Mouse (Mus musculus): ENCODE measurements around the gene Gm43638. TPM values are rescaled to one million over a fixed set of nuclear protein-coding genes. Genes with fewer than 3 reads are reported as not detected.
"Not testable (repeated sequence)": the region's sequence is repeated elsewhere in the genome, so short reads cannot be mapped to it uniquely, and the experiment has no call there.

Gm43638 gene
- polyA plus RNA-seq (2017; shearing (Covaris generic)) = not detected

DNA sequence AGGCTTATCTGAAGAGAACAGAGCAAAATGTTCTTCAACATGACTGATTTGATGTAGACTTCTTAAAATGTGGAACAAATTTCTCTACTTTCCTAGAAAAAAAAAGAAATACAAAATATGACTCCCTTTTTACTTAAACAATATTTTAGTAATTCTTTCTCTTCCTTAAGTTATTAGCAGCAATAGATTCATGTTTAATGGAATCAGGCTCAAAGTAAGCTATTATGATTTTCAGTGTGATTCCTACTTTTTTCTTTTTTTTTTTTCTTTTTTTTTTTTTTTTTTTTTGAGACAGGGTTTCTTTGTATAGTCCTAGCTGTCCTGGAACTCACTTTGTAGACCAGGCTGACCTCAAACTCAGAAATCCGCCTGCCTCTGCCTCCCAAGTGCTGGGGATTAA, at the start of gene Gm43638:
Gm43638 (minus strand) TSS at position 101 of the 400 bp plus-strand sequence.
- ATAC-seq = not testable (repeated sequence)

DNA sequence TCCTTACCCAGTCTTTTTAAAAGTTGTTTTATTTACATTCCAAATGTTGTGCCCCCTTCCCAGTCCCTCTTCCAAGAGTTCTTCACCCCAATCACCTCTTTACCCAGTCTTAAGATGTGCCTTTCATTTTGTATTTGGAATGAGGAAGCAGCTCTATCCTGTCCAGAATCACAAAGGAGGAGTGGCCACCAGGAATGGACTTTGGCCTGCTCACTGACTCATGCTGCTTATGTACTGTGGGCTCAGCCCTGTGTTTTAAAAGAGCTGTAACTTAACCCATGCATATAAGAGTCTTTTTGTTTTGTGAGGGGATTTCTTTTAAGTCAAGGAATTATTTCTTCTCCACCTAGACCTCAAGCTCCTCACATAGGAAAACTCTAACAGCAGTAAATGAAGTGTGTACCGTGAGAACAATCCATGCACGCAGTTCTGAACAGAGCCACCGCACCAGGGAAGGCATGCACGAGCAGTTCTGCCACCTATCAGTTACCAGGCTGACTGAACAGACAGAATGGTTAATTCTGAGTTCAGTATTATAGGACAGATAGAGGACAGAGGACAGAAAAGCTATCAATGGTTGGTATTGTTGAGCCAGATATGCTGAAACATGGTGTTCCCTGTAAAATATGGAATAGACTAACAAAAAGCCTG, 49.5 kb upstream of the Gm43638 start:
- no peak for ATAC-seq

DNA sequence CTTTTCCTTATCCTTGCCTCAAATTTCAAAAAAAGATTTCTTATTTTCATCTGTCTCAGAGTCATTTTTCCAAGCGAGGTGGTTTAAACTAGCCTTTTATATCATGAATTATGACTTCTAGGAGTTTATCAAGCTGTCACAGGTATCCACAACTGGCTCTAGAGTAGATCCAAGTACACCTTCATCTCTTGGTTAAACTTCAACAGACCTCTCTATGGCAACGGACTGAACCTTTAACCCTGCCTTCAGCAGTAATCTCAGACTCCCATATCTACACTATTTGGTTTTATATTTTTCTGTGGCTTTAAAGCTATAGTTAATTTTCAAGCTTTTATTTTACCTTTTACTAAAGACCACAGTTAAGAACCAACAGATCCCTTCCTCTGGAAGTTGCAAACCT, 45.7 kb upstream of the Gm43638 start:
- ATAC-seq = no peak

DNA sequence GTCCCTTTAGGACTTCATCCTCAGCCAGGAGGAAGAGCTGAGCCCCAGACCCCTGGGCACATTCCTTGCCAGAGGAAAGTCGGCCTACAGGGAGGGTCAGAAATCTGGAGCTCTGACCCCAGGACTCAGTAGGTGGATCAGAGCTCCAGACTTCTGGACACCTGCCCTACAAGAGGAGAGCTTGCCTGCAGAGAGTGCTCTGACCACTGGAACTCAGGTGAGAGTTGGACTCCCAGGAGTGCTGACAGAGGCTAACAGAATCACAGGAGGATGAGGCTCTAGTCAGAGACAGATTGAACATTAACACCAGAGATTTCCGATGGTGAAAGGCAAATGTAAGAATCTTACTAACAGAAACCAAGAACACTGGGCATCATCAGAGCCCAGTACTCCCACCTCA, 37.0 kb upstream of the Gm43638 start:
- not testable (repeated sequence) for ATAC-seq

DNA sequence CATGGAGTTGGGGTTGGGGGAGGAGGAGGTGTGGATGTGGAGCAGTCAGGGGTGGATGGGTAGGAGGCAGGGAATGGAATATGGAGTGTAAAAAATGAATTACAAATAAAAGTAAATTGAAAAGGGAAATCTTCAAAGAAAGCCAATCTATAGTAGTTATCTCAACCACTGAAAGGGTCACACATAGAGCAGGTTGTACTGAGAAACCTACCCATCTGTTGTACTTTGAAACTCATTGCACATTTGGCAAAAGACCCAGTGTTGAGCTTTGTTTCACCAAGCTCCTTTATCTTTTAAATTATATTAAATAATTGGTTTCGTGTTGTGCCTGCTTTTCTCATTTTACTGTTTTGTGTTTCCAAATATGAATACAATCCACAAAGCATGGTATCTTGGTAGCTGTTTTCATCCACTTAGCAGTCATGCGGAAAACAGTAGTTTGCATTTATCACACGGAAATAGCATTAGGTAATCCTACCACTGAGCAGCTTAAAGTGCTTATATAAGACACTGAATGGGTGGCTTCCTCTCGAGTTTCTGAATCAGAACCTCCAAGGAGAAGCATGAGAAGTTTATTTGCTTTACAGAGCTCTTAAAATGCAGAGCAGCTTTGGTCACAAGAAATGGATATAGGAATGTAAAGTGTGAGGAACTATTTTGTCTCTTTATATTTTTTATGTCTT, 19.3 kb upstream of the Gm43638 start:
- no peak for ATAC-seq

DNA sequence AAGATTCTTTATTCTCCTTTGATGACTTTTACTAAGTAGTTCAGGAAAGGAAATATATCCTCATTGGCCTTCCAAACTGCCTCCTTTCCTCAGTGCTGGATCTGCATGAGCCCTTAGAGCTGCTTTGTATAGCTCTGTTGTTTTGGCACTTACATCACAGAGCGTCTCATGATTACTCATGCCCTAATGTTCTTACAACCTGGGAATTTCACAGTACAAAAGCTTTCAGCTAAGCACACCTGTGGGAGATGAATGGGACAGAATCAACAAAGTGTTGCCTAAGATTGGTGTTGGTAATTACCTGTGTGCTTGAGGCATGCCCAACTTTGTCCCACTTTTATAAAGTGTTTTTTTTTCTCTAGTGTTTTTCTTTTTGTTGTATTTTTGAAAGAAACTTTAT, 16.1 kb upstream of the Gm43638 start:
- no peak for ATAC-seq

DNA sequence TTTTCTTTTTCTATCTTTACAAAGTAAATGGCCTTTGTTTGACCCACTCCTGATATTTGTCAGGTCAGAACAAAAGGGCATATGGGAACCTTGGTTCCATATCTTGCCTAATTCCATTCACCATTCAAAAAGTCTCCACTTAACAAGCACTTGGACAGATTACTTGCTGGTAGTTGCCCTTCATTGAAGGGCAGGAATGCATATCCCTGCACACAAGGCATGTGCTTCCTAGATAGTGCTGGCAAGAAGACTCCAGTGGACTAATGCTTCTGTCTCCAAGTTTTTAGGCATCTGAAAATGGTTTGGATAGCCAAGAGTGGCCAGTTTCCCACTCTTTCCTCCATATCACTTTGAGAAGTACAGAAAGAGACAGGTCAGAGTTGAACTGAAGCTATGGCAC, 12.7 kb upstream of the Gm43638 start:
- ATAC-seq = no peak

DNA sequence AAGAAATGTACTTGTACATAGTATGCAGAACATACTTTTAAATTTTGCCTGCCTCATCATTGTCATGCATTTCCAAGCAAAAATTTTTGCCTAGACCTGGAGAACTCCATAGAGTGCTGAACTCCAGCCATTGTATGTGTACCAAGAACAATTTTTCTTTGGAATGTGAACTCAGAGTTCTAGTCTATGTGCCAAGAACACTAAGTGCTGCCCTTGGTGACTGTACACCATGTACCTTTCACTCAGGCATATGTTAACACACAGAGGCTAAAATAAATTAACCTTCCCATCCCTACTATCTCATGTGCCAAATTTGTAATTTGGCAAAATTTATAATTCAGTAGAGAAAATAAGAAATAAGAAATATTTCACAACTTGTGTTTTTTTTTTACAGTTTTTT, 12.3 kb upstream of the Gm43638 start:
- no peak for ATAC-seq

DNA sequence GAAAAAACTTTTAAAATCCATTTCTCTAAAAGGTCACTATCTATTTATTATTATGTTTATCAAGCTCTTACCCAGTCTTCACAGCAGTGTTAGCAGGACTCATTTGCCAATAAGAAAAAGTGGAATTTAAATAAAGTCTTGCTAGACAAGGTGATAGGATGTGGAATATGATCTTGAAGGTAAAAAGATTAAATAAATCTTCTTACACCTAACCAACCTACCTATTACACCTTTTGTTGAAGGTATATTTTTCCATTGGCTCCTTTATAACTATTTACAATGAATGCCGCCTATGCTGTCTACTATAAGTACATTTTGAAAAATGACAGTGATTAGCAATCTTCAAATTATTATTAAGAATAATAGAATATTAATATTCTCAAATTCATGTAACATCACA, 4.2 kb upstream of the Gm43638 start, which contains the start of gene Ugt2a1:
Ugt2a1 (minus strand) TSS at position 101 of the 400 bp plus-strand sequence.
- no peak for ATAC-seq

DNA sequence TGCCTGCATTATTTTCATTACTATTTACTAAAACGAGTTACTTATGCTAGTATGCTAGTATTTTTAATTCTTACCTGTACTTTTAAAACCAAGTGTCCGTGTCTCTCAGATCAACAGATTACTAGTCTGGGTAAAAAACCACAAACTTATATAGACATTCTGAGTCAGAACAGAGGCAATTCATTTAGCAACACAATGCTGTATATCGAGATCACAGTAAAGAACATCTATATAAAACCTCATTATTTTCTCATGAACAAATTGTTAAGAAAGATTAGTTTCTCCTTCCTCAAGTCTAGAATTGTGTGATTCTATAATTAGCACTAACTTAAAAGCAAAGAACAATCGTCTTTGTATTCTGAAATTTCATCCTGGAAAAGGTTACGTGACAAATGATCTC, 4.4 kb downstream of the Gm43638 start, which contains the start of gene Ugt2a2:
Ugt2a2 (minus strand) TSS at position 101 of the 400 bp plus-strand sequence.
- ATAC-seq = no peak

DNA sequence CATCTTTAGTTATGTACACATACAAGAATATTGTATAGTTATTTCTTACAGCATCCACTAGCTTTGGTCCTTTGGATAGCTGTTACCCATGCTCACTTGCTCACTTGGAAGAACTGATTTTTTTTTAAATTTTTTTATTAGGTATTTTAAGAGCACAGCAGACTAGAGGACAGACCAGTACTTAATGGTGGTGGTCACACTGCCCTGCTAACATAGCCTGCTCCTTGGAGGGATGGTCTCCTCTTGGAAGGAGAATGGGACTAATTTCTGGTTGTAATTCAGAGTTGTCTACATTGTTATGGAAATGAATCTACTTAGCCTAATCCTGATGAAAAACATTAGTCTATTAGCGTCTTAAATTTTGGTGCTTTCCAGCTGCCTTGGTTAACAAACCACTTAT, 27.8 kb downstream of the Gm43638 start:
- ATAC-seq = no peak

DNA sequence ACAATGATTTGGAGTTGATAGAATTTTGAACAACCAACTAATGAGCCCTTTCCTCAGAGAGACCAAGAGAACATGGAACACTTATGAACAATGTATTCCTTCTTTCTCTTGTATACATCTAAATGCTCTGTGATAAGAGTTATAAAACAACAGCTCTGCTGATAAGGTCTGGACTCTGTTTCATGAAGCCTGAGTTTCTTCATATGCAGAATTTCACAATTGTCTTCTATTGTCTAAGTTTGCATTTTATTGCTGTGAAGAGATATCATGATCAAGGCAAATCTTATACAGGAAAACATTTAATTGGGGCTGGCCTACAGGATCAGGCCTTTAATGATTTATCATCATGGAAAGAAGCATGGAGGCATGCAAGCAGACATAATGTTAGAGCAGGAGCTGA, 28.9 kb downstream of the Gm43638 start:
- ATAC-seq = no peak

DNA sequence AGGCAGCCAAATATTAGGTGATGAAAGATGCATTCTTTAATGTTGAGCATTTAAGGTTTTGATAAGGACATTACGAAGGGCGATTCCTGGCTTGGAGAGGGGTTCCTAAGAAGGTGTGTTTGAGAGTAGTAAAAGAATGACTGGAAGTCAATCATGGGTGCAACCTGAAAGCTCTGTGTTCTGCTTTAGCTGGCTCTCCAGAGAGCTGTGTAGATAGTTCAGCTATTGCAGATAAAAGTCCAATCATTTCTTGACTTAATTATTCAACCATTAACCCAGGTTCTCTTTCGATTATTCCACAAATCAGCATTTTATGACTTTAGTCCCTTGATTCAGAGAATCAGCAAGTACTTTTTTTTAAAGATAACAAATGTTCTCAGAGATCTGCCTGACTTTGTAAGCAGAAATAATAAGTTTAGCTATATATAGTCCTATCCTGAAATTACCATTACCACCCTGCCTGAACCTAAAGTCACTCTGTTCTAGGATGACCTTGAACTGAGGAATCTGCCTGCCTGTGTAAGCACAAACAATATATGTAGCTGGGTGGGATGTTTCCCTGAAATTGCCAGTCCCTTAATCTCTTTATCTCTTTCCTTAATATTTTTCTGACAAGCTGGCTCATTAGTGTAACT, 30.3 kb downstream of the Gm43638 start:
- ATAC-seq = no peak

DNA sequence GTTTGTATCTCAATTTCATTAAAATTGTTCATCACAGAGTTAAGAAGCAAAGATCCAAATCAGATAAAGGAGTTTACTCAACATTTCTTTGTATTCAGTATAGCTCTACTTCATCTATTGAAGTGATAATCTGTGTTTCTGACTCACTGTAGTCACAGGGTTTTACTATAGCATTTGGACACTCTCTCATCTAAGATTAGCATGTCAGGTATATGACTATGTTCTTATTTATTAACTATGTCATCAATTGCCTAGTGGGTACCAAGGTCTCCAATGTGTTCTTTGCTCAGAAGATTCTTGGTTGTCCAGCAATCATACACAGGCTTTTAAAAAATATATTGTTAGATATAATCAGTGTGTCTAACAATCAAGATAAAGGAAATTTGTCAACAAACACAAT, 31.1 kb downstream of the Gm43638 start:
- ATAC-seq = no peak

DNA sequence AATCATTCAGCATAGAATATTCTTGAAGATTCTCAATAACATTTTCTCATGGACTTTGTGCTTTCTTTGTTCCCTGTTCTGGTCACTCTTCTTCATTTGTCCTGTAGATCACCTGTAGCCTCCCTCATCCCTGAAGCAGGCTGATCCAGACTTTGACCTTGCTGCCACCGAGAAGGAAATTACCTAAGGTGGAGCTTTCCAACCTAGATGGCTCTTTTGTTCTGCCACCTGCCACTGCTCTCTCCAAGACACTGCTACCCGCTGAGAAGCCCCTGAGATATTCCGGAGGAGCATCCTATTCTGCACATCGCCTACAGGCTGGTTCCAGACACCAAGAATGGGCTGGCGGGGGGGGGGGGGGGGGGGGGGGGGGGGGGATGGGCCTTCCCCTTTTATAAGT, 34.1 kb downstream of the Gm43638 start:
- not testable (repeated sequence) for ATAC-seq

DNA sequence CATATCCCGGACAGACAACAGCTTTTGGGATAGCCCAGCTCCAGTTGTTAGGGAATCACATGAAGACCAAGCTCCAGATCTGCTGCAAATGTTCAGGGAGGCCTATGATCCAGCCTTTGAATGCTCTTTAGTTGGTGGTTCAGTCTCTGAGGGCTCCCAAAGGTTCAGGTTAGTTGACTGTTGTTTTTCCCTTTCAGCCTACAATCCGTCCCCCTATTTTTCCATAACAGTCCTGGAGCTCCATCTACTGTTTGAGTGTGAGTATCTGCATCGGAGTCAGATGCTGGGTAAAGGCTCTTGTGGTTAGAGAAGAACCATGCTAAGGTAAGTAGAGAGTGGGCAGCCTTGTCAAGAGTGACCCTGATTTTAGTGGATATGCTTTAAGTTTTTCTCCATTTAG, 50.3 kb downstream of the Gm43638 start:
- ATAC-seq = no peak

DNA sequence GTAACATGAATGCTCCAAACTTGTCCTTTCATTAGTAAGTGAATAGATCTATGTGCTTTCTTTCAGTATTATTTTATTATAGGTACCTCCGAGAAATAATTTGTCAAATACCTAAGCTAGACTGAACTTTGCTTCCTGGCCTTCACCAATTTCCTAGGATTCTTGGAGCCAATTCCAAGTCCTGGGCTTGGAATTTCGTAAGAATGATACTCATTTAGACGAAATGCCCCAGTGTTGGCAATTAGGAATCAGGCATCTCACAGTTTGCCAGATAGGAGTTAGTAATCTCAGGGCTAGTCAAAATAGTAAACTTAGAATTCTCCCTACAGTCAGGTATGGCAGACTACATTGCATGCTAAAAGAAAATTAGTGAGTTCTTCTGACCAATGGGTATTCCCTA, 60.9 kb downstream of the Gm43638 start:
- no peak for ATAC-seq

DNA sequence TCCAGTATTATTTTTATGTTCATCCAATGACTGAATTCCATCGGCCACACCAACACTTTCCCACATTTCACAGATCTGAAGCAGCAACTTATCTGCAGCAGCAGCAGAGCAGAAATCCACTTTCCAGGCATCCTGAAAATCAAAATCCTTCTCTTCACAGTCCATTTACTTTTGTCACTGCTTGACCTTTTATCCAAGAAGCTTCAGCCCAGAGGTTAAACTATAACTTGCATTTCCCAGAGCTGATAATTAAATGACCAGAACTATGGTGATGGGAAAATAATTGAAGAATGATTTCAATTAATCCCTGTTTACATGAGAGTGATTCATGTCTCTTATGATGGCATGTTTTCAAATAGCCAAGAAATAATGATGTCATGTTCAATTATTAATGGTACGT, 62.6 kb downstream of the Gm43638 start, which contains the start of gene Ugt2b38:
Ugt2b38 (minus strand) TSS at position 163 of the 400 bp plus-strand sequence.
- ATAC-seq = not testable (repeated sequence)

Other genes starting within 250 kb of the Gm43638 start
- gene Ugt2b37, start 232.0 kb downstream of the Gm43638 start, polyA plus RNA-seq (2017; shearing (Covaris generic)) = under 1 TPM in 1 of 2 experiments, not detected in 1; 0.23 TPM
- gene Ugt2a3, start 149.6 kb downstream of the Gm43638 start, polyA plus RNA-seq (2017; shearing (Covaris generic)) = not detected
- gene Ugt2b38, start 62.6 kb downstream of the Gm43638 start, polyA plus RNA-seq (2017; shearing (Covaris generic)) = not detected
- gene Ugt2a2, start 4.5 kb downstream of the Gm43638 start, polyA plus RNA-seq (2017; shearing (Covaris generic)) = not detected
- gene Ugt2a1, start 4.1 kb upstream of the Gm43638 start, polyA plus RNA-seq (2017; shearing (Covaris generic)) = not detected
- not detected for gene Sult1b1, start 51.4 kb upstream of the Gm43638 start, polyA plus RNA-seq (2017; shearing (Covaris generic))
- not detected for gene Sult1d1, start 82.2 kb upstream of the Gm43638 start, polyA plus RNA-seq (2017; shearing (Covaris generic))
- gene Sult1e1, start 104.8 kb upstream of the Gm43638 start, polyA plus RNA-seq (2017; shearing (Covaris generic)) = not detected
- not detected for gene Csn1s1, start 179.4 kb upstream of the Gm43638 start, polyA plus RNA-seq (2017; shearing (Covaris generic))
- not detected for gene Csn2, start 212.8 kb upstream of the Gm43638 start, polyA plus RNA-seq (2017; shearing (Covaris generic))